20 mouse cellular contexts compared by ENCODE assay signal in genomic region chr6:3982661-3983284, GRCm38 (mm10). TPM values are rescaled to one million over a fixed set of nuclear protein-coding genes. Genes with fewer than 3 reads are reported as not detected.
"Had no signal": no experiment of that assay in that cellular context is flagged by ENCODE, and none has a peak within 500 bp of the region (broad histone marks: within the 10 kb centered on the region; RNA-seq: fewer than 3 reads in every experiment).

No protein-coding gene starts in this region.

- H3K4me2 ChIP-seq: embryonic facial prominence, embryonic 12.5 days; embryonic facial prominence, embryonic 13.5 days; embryonic facial prominence, embryonic 15.5 days; forebrain, embryonic 12.5 days; forebrain, embryonic 13.5 days; forebrain, embryonic 15.5 days had no signal

- H3K9ac ChIP-seq: embryonic facial prominence, embryonic 12.5 days; embryonic facial prominence, embryonic 13.5 days; embryonic facial prominence, embryonic 15.5 days; forebrain, embryonic 12.5 days; forebrain, embryonic 13.5 days; forebrain, embryonic 15.5 days; forebrain, postnatal 0 days had no signal

- H3K27me3 ChIP-seq: embryonic facial prominence, embryonic 12.5 days; embryonic facial prominence, embryonic 13.5 days; embryonic facial prominence, embryonic 15.5 days; forebrain, embryonic 12.5 days; forebrain, embryonic 13.5 days; forebrain, embryonic 15.5 days had no signal

- H3K27ac ChIP-seq: embryonic facial prominence, embryonic 10.5 days; embryonic facial prominence, embryonic 12.5 days; embryonic facial prominence, embryonic 13.5 days; embryonic facial prominence, embryonic 15.5 days; forebrain, embryonic 10.5 days; forebrain, embryonic 12.5 days; forebrain, embryonic 13.5 days; forebrain, embryonic 15.5 days; gastrocnemius, adult 2 months; heart, adult 2 months had no signal

- H3K4me3 ChIP-seq: embryonic facial prominence, embryonic 10.5 days; embryonic facial prominence, embryonic 12.5 days; embryonic facial prominence, embryonic 13.5 days; embryonic facial prominence, embryonic 15.5 days; erythroblast, embryonic 14.5 days; forebrain, embryonic 10.5 days; forebrain, embryonic 12.5 days; forebrain, embryonic 13.5 days; forebrain, embryonic 15.5 days; gastrocnemius, adult 2 months; heart, adult 2 months had no signal

- H3K36me3 ChIP-seq: embryonic facial prominence, embryonic 10.5 days; embryonic facial prominence, embryonic 12.5 days; embryonic facial prominence, embryonic 13.5 days; embryonic facial prominence, embryonic 15.5 days; forebrain, embryonic 10.5 days; forebrain, embryonic 12.5 days; forebrain, embryonic 15.5 days had no signal

- ATAC-seq: forebrain, embryonic 13.5 days; forebrain, embryonic 14.5 days; forebrain, embryonic 15.5 days; forebrain, embryonic 16.5 days; forebrain, postnatal 0 days had no signal

- H3K9me3 ChIP-seq: embryonic facial prominence, embryonic 10.5 days; embryonic facial prominence, embryonic 12.5 days; embryonic facial prominence, embryonic 13.5 days; embryonic facial prominence, embryonic 15.5 days; forebrain, embryonic 10.5 days; forebrain, embryonic 12.5 days; forebrain, embryonic 13.5 days; forebrain, embryonic 15.5 days had no signal

- H3K4me1 ChIP-seq: embryonic facial prominence, embryonic 10.5 days; embryonic facial prominence, embryonic 12.5 days; embryonic facial prominence, embryonic 13.5 days; embryonic facial prominence, embryonic 15.5 days; forebrain, embryonic 10.5 days; forebrain, embryonic 12.5 days; forebrain, embryonic 13.5 days; forebrain, embryonic 15.5 days had no signal

RNA-seq across cellular contexts. Expression of gene Tfpi2, which starts 5.9 kb away (rescaled TPM):
- polyA plus RNA-seq: erythroblast, embryonic 14.5 days had no signal

RNA-seq across cellular contexts. Expression of gene Gngt1, which starts 10.8 kb away (rescaled TPM):
- polyA plus RNA-seq: cerebellum, adult 2 months; cortical plate, adult 2 months; embryonic facial prominence, embryonic 10.5 days; embryonic facial prominence, embryonic 11.5 days; embryonic facial prominence, embryonic 12.5 days; erythroblast, embryonic 14.5 days; forebrain, embryonic 10.5 days; forebrain, embryonic 11.5 days; forebrain, embryonic 12.5 days; forebrain, embryonic 13.5 days; forebrain, embryonic 14.5 days; forebrain, embryonic 15.5 days; forebrain, embryonic 16.5 days; forebrain, postnatal 0 days; frontal cortex, adult 2 months; gonadal fat pad, adult 2 months; heart, adult 2 months had no signal
